Mouse (Mus musculus) spleen, postnatal 36 days (tissue): ENCODE measurements around the gene Thoc7.

ENCODE experiments used
- DNase-seq, 2 experiments: peaks; one replicate each; pipeline ENCODE4 v3.0.0; 2022; ENCODE audit warnings: low spot score in 2 of 2, mixed read lengths in 1 of 2

The Thoc7 gene

DNA sequence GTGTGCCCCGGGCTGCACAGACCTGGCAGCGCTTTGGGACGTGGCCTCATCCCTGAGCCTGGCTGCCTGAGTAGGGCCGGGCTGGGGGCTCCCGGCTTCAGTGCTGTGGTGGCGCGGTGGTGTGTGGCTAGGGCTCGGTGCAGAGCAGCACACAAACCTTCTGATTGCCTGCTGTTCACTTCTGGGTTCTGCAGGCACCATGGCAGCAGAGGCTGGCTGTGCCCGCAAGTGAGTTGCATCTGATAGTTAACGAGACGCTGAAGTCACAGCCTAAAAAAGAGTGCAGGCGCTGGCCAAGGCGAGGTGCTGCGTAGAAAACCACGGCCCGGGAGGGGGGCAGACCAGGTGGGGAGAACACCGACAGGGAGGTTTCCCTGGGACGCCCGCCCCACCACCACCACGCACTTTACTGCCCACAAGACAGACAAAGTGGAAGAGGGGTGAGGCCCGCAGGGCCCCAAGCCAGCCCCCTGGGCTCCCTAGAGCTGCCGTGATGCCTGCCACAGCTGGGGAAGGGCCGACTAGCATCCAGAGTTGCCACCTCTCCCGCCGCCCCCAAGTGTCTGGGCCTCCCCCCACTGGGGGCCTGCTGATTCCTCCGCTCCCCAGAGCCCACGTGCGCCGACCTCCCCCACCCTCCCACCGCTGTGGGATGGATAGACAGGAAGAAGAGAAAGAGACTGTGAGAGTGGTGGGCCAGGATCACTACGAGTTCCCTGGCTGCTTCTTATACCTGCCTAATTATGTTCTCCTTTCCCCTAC lies 28.2 kb downstream of the Thoc7 start:
- no peak for DNase-seq

DNA sequence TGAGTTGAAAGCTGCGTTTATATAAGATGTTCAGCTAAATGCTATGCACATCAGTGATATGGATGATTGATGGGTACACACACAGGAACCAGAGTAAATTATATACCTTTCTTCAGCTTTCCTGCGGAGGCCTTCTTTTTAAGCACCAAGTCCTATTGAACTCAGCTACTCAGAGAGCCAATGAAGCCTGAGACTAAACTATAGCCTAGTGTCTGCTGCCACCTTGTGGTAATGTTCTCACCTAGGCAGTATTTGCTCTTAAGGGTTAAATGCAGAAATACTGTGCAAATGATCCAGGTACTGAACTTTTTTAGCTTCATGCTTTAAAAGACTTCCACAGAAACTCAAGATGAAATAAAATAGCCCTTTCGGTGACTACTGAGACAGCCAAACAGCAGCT lies 44.0 kb downstream of the Thoc7 start:
- peak in 1 of 2 experiments; percentile 11 for DNase-seq

DNA sequence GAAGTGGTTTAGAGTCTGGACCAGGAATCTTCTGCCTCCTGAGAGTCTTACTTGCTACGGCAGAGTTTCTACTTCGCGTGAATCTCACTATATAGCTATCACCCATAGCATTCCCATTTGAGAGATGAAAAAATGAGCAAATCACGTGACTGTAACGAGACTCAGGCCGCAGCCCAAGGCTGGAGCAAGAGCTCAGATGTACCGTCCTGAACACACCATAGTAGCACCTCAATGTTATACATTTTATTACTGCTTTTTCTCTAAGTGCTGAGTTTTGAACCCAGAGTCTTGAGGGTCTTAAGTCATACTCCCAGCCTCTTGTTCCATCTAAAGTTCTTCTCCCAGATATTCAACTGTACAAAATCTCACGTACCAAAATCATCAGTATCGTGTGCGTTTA lies 44.4 kb downstream of the Thoc7 start:
- DNase-seq: no peak

DNA sequence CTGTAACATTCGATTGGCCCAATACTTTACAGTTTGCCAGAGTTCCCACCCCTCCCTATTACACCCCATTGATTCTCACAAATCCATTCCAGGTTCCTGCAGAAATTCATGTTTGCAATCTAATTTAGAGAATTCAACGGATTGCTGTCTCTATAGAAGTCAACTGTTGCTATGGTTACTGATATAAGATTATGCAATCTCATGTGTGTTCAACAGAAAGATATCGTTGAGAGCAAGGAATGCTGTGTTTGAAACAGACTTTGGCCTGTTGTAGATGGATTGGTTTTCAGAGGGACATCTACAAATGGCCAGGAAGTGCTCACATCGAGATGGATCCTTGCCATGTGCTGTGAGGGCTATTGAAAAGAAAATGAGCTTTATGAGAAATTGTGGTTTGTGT lies 46.4 kb downstream of the Thoc7 start:
- no peak for DNase-seq

DNA sequence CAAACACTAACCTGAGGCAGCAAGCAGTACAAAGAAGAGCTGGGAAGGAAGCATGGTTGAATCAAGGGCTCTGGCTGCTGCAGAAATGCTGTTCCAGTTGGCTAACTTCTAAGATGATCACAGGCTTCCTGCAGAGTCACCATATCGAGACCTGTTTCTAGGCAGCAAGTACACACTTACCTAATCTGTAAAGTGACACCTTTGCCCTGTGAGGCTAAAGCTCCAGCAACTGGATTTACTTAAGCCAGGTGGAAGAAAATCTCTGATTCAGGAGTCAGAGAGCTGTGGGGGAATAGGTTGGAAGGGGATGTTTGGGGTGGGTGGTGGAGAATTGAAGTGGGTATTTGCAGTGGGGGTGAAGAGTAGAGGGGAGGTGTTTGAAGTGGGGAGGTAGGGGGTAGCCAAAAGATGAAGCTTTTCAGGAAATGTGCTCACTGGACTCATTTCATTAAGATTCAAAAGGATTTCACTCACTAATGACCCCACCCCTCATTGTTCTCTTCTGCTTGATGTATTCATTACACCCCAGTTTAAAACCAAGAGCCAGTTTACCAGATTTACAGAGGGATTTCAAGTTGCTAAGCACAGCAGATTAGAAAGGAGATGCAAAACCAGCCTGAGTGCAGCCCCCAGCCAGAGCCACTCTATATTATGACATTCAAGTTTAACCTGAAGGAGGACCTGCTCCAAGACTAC lies 47.1 kb downstream of the Thoc7 start, which contains the start of gene Gm281:
Gm281 (minus strand) TSS at position 92 of the 696 bp plus-strand sequence.
- DNase-seq: no peak

DNA sequence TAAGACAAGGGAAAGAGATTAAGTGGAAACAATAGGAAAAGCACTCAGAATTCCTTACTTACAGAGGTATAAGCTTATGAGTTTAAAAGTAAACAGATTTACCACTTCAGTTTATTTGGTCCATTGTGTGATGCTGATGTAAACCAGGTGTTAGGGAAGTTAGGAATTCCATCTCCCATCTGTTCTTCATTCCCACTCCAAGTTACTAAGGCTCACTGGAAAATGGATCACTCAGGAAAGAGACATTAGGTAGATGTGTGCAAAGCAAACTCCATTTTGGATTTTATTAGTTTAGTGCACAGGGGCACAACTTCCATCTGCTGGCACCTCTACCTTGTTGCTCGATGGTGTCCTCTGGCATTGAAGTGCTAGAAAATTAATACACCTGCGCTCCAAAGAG lies 51.5 kb downstream of the Thoc7 start:
- DNase-seq: no peak

DNA sequence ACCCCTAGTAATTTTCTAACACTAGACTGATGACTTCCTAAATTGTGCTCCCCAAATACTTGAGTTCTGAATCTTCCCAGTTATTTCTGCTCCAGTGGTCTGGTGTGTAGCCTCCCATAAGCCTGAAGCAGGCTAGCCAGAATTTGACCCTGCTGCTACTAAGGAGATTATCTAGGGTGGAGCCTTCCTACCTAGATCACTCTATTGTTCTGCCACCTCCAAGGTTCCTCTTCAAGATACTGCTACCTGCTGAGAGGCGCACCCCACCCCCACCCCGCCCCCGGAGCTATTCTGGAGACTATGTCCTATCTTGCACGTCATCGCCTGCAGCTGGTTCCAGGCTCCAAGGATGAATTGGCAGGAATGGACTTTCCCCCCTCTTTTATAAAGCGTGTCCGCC lies 54.5 kb downstream of the Thoc7 start:
- DNase-seq: no peak

DNA sequence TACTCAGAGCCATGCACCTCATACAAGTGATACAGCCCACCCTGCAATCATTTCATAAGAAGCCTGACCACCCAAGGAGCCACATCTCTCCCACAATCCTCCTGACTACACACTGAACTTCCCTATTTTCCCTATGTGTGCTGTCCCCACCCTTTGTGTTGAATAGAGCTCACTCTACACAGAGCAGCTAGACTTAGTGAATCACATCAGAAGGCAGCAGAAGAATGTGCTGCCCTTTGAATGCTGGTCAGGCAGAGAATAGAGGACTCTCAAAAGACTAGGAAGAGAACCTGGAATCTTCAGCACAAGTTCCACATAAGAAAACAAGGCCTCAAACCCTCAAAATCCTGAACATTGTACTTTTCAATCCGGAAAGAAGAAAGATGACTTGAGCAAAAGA lies 55.2 kb downstream of the Thoc7 start:
- DNase-seq: no peak

DNA sequence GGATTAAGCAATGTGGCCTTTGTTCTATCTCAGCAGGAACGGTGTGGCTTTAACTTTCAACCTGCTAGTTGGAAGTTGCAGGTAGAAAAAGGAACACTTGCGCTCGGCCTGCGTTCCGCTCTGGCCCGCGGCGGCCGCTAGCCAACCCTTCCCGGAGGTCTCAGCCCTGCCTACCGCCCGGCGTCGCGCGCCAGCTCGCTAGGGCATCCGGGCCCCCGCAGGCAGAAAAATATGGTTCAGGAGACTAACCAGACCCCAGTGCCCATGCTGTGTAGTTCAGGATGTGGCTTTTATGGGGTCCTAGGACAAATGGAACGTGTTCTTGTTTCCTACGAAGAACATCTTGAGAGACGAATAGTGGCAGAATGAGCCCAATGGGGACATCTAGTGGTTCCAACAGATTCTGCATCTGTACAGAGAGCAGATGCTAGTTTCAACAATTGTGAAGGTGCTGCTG lies 60.0 kb downstream of the Thoc7 start:
- peak; percentile 4 for DNase-seq
